Mouse (Mus musculus): Measurements from ENCODE around the gene Supt3.

Gene Supt3

DNA sequence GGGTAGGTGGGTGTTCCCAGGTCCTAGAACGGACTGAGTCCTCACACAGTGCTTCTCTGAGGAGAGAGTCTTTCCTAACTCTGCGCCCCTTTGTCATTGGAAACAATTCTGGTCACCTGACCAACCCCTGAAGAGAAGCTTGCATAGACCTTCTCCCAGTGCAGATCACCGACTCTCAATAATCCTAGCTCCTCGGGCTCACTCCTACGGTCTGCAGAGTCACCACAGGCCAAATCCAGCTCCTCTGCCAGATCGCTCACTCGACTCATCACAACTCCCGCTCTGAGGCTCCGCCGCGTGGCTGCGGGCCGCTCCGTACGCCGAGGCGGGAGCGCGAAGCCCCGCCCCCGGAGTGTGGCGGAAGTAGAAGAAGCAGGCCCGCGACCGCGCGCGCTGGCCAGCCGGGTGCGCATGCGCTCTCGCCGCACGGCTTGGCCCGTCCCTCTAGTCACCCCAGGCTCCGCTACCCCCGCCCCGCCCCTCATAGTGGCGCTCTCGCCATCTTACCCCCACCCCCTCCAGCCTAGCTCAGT lies at the start of gene Supt3:
Gene Supt3 (plus strand): TSS at position 415 of the 533 bp plus-strand sequence.
- DNase-seq (ENCODE audit: low spot score) = peak; percentile 95

DNA sequence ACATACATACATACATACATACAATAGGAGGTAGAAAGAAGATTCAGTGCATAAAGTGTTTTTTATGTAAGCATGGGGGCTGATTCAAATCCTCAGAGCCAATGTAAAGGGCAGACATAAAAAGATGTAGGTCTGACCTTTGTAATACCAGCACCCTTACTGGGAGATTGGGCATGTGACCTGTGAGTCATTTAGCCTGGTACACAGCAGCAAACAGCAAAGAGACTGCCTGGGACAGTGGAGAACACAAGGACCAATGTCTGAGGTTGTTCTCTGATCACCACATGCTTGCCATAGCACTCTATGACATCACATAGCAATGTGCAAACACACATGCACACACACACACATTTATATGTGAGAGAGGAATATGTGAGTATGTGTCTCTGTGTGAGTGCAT lies 49.3 kb upstream of the Supt3 start:
- DNase-seq (ENCODE audit: low spot score) = no peak

DNA sequence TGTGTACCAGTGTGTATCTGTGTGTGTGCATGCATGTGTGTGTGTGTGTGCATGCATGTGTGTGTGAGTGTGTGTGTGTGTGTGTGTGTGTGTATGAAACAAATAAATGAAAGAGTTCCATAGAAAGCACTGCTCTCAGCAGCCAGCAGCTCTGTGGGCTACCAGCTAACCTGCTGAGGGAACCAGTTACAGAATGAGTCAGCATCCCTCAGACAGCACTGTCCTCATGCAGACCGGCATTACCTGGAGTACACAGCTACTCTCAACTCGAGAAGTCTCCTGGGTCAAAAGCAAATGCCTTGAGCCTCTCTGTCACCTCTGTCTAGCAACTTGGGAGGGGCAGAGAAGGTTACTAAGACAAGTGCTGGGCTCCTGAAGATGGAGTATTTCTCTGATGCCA lies 48.5 kb upstream of the Supt3 start:
- no peak for DNase-seq (ENCODE audit: low spot score)

DNA sequence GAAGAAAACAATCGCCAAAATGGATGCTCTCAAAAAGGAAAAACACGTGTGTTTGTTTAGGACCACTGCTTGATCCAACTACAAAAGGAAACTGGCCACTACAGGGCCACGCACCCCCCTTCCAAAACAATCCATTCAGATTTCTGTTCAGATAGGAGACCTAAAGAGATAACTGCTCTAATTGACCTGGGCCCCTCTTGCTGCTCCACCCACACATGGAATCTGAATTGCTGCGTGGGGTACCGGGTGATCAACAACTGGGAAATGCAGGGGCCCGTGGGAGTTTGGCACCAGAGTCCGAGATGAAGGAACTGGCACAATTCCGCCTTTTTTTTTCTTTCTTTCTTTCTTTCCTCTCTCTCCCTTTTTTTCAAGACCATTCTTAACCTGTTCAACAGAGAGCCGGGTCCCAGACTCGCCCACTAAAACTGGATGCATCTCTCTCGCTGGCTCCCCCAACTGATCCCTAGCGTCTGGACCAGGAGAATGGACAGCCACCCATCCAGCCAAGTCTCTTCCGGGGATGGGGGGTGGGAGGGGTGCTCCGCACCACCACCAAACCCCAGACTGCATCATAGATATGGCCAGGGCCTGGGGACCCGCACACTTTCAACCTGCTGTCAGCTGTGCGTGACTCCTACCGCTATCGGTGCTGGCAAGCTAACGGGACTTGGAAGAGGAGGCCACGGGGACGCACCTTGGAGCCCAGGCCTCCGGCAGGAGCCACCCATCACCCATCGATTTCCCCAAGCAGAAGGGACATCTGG lies 43.2 kb upstream of the Supt3 start:
- DNase-seq (ENCODE audit: low spot score) = no peak

DNA sequence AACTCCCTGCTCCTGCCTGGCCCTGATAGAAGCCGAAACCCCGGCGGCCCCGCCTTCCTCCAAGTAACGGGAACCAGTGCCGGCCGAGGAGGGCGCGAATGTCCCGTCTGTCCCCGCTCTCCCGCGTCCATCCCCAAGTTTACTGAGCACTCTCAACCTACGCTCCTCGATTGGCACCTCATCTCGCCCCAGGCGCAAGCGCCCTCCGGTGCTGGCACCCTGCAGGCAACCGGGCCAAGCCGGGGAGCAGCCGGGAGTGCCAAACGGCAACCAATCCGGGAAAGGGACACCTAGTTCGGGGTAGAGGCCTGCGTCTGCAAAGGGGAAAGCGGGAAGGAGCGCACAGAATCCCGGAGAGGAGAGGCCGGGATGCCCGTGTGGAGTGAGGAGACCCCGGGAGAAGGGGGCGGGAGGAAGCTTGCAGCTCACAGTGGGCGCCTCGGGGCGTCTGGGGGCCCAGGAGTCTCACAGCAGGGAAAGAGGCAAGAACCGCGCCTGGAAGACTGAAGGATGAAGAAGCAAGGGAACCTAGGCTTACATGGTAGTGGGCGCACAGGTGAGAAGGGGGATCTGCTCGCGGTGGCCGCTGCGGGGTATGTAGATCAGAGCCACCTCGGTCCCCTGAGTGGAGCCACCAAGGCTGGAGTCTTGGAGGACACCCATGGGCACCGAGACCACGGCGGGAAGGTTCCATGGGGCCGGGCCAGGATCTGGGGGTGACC lies 42.3 kb upstream of the Supt3 start:
- DNase-seq (ENCODE audit: low spot score) = peak; percentile 30

DNA sequence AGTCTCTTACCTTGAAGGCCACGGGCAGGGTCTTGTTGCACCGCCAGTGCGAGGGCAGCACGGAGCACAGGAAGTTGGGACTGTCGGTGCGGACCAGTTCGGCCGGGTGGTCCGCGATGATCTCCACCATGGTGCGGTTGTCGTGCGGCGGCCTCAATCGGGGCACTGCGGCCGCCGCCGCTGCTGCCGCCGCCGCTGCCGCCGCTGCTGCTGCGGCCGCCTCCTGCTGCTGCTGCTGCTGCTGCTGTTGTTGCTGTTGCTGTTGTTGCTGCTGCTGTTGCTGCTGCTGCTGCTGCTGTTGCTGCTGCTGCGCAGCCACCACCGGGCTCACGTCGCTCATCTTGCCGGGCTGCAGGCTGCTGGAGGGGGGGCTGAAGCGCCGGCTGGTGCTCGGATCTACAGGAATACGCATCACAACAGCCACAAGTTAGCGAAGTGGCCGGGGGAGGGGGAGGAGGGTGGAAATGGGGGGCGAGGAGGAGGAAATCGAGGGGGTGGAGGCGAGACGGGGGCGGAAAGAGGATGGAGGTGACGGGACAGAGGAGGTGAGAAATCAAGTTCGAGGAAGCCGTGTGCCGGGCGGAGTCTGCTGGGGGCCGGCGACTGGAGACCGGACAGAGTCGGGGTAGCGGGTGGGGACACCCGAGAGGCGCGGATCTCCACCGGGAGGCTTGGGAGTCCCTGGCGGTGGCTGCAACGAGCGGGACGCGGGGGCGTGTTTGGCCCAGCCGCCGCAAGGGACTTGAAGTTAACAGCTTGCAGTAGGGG lies 41.5 kb upstream of the Supt3 start:
- DNase-seq (ENCODE audit: low spot score) = peak; percentile 49

DNA sequence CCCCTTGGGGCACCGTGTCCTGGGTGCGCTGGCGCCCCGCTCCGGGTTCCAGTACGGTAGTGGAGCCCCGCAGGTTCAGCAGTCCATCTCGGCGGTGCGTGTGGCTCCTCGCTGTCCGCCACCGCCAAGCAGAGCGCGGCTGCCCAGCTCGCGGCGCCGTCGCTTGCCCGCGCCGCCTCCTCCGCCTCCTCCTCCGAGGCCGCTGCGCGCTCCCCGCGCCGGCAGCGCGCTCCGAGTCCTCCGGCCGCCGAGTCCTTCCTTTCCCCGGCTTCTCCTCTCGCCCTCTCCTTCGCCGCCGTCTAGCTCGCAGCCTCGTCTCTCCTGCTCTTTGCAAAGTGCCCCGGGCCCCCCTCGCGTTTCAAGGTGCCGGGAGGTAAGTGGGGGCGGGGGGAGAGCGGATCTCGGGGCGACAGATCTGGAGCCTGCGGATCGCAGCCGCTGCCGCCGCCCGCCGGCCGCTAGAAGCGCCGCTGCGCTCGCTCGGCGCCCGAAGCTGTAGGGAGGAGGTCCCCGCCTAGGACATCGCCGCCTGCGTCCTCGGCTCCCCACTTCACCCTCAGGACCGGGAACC lies 40.9 kb upstream of the Supt3 start:
- DNase-seq (ENCODE audit: low spot score) = peak; percentile 60

DNA sequence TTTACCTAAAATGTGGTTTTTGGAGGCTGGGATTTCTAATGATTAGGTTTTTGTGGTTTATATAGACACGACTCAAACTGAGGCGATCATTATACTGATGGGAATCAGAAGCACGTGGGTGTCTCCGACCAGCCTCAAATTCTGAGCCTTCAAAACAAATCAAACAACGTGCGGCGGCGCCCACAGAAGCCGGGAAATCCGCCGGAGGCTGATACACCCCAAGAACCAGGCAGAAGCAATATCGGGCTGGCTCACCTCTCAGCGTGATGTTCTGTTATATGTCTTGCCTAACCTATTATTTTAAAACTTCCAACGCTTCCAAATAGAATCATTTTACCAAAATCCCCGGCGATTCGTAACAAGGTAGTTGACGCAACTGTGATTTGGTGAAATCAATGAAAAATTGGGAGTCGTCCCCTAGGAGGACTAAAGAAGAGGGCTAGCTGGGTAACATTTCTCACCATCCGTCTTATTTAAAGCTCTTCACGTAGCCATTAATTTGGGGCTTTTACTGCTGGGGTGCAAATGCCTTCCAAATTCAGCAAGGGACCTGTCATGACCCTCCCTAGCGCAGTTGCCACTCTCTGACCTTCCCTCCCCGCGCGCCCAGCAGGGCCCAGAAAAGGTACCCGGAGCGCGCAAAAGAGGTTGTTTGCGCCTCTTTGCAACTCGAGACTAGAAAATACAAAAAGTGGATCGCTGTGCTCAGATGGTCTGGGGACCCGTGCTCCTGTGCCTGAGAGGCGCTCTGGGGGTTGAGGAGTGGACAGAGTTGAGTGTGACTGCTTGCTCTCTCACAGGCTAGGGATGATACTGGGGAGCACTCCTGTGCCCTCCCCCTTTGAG lies 39.5 kb upstream of the Supt3 start:
- DNase-seq (ENCODE audit: low spot score) = peak; percentile 41

DNA sequence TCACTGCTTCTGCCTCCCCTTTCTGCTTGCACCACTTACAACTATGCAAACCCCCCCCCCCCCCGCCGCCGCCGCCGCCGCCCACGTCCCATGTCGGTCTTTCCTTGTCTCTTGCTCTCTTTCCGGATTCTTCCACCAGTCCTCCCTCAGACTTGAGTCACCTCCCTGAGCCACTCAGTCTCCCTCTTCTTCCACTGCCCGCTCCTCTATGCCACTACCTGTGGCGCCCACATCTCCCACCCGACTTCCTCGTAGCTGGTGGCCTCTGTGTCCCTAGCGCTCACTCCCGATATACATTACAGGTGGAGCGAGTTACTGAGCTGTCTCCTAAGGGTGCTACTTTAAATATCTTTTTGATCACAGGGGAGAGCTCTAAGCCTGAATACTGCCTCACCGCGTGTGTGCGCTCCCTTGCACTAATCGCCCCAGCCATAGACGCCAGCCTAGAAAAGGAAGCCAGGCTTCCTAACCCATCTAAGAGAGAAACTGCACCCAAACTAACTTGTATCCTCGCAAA lies 38.8 kb upstream of the Supt3 start:
- DNase-seq (ENCODE audit: low spot score) = no peak

DNA sequence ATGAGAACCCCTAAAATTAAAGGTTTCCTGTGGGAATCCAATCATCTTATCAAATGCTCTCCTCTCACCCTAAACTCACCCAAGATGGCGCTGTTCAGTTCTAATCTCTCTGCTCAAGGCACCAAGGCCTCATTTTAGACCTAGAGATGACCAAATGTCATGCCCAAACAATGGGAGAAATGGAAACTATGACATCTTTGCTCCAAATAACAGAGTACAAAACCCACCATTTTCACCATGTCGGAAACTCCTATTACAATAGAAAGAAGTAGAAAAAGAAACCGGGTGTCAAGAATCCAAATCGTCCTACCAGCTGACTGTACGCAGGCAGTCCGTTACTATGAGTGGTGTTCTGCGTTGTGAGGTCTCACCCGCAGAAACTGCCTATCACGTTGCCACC lies 34.7 kb upstream of the Supt3 start:
- no peak for DNase-seq (ENCODE audit: low spot score)

DNA sequence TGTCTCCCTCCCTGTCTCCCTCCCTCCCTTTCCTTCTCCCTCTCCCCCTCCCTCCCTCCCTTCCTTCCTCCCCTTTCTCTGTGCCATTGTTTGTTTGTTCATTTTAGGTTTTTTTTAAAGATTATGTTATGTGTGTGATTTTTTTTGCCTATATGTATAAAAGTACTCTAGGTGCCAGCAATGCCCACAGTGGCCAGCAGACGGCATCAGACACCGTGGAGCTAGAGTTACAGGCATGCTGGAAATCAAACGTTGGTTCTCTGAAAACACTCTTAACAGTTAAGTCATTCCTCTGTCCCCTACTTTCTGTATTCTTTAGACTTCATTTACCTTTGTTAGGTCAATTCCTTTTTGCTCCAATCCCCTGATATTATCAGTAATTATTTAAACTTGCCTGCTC lies 33.2 kb upstream of the Supt3 start:
- DNase-seq (ENCODE audit: low spot score) = no peak

DNA sequence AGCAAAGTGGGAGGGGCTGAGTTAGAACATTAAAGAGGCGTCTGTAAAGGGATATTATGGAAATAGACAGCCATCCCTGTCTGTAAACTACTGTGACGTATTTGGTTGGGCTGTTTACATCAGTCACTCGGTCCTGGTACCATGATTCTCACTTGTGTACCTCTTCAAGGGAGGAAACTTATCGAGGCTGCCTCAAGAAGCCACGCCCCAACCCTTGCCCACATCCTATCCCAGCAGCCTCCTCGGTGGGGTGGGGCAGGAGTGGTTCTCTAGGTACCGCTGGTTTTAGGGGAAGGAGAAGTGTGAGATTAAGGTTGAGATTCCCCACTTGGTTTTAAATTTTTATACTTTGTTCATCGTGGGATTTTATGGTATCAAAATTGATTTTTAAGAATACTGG lies 31.6 kb upstream of the Supt3 start:
- DNase-seq (ENCODE audit: low spot score) = peak; percentile 21

DNA sequence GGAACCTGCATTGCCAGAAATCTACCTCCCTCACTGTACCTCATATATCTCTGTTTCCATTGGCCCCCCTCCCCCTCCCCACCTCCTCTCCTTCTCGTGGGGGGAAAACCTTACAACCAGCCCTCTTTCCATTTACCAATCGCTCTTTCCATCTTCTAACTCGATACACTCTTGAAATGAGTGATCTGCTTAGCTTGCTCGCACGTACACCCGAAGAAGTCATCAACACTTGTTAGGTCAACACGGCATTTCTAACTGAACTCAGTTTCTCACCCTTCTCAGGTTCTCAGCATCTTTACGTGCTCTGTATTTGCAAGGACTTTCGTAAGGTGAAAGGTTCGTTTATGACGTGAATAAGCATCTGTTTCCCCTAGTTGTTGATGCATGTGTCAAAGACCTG lies 10.6 kb upstream of the Supt3 start:
- DNase-seq (ENCODE audit: low spot score) = no peak

DNA sequence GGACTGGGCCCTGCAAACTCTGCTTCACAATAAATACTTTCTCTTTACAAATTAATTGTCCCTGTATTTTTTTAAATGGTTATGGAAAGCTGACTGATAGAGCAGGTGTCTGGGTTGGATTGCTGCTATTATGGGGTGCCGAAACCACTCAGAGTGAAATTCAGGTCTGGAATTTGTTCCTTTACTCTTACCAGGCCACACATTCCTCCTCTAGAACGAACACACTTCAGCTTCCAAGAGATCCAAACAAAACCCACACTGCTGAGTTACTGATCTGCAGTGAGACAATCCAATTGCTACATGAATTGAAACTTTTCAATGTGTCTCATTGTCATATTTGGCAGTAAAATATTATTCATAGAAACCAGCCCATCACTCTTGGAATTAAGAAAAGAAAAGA lies 10.0 kb upstream of the Supt3 start:
- no peak for DNase-seq (ENCODE audit: low spot score)

DNA sequence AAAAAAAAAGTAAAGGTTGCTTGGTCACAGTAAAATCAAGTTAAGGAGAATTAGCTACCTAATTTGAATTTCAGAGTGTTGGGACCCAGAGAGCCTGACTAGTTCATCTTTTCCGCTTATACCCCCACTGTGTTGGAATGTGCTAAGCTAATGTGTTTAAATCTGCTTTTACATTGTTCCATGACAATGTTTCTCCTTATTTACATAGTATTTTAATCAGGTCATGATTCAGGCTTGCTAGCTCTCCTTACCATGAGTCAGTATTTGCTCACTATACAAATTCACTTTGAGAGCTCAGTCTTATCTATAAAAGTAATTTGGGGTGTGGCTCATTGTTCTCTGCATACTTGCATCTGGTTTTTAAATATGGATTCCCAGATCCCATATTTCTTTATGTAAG lies 9.6 kb upstream of the Supt3 start:
- DNase-seq (ENCODE audit: low spot score) = no peak

DNA sequence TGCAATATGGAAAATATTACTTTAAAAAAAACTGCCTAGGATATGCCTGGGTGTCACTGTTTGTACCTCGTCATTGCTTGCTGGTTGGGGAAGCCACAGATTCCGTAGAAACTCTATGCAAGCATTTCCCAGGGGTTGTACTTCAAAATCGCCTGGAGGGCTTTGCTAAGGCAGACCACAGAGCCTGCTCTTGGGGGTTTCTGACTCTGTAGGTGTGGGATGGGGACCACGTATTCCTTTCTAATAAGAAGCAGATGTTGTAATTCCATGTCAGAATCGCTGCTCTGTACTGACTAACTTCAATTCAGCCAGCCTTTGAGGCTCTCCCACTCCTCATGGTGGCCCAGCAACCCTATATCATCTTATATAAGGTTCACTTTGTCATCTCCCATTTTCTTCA lies 8.4 kb upstream of the Supt3 start:
- DNase-seq (ENCODE audit: low spot score) = no peak

DNA sequence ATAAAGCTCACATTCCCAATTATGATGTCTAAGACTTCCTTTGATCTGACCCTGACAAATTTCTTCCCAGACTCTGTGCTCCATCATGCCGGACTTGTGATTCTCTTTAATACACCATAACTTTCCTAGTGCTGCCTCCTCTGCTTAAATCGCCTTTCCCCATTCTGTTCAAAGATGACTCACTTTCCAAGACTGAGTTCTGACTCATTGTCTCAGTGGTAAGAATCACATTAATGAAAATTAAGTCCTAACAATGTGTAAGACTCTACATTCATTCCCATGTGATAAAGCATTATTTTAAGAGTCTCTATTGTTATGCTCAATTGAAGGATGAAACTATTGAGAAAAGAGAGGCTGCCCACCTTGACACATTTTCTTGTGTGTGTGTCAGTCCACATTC lies 6.1 kb upstream of the Supt3 start:
- DNase-seq (ENCODE audit: low spot score) = no peak

DNA sequence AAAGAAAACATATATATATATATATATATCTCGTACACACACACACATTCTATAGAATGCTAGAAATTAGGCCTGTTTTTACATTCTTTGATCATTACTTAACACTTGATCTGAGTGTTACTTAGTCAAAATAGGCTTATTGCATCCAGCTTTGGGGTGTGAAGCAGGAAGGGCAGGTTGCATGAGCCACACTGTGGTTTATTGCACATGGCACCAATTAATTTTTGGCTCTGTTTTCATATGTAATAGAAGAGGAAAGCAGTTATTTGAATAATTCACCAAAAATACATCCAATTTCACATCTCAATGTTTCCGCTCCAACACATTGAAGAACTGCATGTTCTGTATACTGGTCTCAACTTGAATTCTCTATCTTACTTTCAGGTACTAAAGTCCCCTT lies 4.4 kb upstream of the Supt3 start:
- DNase-seq (ENCODE audit: low spot score) = no peak

DNA sequence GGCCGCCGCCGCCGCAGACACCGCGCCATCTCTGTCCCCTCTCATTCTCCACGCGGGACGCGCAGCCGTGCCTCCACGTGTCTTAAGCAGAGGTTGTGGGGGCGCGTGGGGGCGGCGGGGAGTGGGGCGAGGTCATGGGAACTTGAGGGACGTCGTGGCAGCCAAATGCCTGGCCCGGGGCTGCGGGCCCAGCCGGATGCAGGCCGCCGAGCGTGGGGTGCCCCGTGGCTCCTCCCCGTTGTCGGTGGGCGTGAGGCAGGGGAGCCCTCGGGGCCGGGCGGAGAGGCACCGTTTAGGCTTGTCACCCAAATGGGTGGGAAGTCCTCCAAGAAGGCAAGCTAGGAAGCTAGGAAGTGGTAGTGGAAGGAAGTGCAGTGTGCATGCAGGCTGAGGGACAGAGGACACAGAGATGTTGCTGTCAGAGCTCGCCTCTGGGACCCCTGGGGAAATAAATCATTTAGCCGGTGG lies 419 bp downstream of the Supt3 start:
- DNase-seq (ENCODE audit: low spot score) = peak; percentile 79

DNA sequence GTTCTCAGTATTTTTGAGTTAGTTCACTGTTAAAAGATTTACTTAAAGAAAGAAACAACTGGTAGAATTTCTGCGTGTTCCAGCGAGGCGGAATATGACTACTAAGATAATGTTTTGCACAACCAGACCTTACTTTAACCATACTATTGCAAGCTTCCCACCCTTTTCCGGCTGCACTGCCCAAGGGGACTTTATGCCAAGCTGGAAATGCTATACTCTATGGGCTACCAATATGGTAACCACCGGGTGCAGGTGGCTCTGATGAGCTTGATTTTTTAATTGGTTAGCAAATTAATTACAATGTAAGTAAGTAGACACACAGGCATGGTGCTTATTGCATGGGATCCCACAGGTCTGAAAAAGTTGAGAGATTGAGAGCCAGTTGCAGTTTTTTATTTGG lies 1.2 kb downstream of the Supt3 start:
- DNase-seq (ENCODE audit: low spot score) = no peak

DNA sequence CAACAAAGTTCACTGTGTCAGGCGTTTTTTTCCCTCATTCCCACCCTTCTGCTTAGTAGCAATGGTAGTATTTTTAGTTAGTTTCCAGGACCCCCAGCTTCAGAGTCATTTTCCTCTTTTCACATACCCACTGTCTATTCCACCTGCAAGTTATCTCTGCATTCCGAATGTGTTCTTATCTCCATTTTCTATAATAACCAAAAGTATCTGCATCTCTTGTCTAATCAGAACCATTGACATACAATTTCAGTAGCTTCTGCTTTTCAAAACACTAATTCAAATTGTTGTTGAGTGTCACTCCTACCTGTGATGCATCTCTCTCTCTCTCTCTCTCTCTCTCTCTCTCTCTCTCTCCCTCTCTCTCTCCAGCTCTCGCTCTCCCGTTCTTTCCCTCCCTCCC lies 3.4 kb downstream of the Supt3 start:
- DNase-seq (ENCODE audit: low spot score) = no peak

Measured in T-cell, adult 2 months (primary cell).